Mouse (Mus musculus): Measurements from ENCODE around the gene 9530068E07Rik.
"Not testable (repeated sequence)": the region's sequence is repeated elsewhere in the genome, so short reads cannot be mapped to it uniquely, and the experiment has no call there.

Gene 9530068E07Rik

DNA sequence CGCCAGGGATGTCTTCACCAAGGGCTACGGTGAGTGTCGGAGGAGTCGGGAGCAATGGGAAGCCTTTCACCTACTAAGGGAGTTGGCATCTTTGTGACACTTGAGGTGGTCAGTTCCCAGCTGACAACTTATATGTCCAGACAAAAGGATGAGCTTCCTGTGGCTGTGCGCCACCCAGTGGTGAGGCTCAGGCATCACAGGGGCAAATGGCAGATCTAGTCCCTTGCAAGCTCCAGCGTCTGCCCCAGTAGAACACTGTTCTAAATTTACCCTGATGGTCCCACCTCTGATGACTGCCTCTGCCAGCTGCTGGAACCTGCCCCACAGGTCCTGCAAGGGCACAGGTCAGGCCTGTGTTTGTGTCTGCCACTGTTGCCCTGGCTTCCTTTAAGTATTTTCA is 21.9 kb upstream of the 9530068E07Rik start:
- DNase-seq (ENCODE audit: low spot score), result peak; percentile 59

DNA sequence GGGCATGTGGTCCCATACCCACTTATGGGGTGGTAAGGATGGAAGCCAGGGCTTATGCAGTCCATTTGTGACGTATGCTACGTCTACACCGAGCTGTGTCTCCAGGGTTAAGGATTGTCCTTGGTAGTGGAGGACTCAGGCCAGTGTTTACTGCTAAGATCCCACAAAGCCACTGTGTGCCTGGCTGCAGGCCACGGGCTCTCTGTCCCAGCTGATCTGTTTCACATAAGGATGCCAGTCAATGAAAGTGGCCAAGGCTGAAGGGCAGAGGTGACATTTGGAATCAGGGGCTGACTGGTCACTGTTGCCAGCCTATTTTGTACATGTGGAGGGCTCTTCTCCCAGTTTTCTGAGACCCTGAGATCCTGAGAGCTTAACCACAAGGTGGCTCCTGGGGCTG is 18.6 kb upstream of the 9530068E07Rik start:
- no peak for DNase-seq (ENCODE audit: low spot score)

GRCm38 (mm10) chr11:52379241-52379640 is 17.0 kb upstream of the 9530068E07Rik start:
- DNase-seq (ENCODE audit: low spot score), result no peak

- no peak for DNase-seq (ENCODE audit: low spot score)
These were observed 12.5 kb upstream of the 9530068E07Rik start for GRCm38 (mm10) chr11:52383741-52384140.

GRCm38 (mm10) chr11:52384667-52385066 is 11.6 kb upstream of the 9530068E07Rik start:
- DNase-seq (ENCODE audit: low spot score), result no peak

- DNase-seq (ENCODE audit: low spot score), result no peak
These were observed 9.3 kb upstream of the 9530068E07Rik start for GRCm38 (mm10) chr11:52386892-52387291.

DNA sequence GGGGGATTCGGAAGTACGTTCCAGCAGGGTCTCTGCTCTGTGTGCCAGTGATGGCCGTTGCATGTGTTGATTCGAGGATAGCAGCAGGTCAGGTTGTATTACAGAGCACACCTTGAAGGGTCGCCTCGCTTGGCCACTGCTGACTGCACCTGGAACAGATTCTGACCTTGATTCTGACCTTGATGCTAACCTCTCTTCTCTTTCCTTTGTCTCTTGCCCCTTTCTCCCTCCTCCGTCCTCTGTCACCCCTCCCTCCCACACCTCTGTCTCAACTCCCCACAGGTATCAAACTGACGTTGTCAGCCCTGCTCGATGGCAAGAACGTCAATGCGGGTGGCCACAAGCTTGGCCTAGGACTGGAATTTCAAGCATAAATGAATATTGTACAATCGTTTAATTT is 8.1 kb upstream of the 9530068E07Rik start:
- no peak for DNase-seq (ENCODE audit: low spot score)

DNA sequence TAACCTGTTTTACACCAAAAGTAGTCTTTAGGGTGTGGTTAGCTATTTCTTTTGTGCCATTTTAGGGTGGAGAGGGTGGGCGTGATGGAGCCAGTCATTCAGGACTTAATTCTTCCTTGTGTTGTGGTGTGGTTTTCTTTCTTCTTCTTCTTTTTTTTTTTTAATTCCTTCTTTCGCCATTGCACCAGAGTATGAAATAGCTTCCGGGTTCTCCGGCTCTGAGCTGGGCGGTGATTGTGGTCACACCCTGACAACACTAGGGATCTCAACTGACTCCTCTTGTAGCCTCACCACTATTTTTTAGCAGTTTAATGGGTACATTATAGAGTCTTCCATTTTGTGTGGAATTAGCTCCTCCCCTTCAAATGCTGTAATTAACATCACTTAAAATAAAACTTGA is 7.2 kb upstream of the 9530068E07Rik start:
- not testable (repeated sequence) for DNase-seq (ENCODE audit: low spot score)

GRCm38 (mm10) chr11:52389933-52390332 is 6.3 kb upstream of the 9530068E07Rik start:
- DNase-seq (ENCODE audit: low spot score), result no peak

GRCm38 (mm10) chr11:52394494-52394893 is 1.7 kb upstream of the 9530068E07Rik start:
- DNase-seq (ENCODE audit: low spot score), result no peak

DNA sequence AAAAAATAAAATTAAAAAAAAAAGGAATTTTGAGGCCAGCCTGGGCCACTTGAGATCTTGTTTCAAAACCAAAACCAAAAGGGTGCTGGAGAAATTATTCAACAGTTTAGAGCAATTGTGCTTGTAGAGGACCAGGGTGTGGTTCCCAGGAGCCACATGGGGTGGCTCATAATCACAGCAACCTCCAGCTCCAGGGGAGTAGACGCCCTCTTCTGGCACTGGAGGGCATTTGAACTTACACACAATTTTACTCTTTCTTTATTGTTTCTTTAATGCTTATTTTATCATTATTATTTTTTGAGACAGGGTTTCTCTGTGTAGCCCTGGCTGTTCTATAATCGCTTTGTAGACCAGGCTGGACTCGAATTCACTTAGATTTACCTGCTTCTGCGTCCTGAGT is 885 bp upstream of the 9530068E07Rik start:
- no peak for DNase-seq (ENCODE audit: low spot score)

- no peak for DNase-seq (ENCODE audit: low spot score)
These were observed 465 bp downstream of the 9530068E07Rik start for GRCm38 (mm10) chr11:52396597-52397188.

DNA sequence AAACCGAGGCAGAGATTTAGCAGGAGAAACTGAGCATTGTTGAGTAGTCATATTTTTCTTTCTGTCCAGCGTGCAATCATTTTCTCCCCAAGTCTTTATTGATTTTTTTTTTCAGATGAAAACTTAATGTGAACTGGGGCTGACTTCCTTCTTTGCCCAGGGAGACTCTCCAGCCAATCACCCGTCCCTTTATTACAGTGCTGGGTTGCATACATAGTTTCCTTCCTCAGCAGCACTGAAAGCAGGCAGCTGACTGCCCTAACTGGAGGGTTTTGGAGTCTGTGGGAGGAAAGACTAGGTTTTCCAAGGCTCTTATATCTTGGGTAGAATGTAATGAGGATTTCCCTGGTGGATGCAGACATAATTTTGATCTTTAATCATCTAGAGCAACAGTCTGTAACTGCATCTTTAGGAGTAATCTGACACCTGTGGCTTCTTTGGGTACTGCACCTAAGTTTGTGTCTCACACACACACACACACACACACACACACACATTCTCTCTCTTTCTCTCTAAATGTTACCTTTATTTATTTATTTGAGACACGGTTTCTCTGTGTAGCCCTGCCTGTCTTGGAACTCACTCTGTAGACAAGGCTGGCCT is 1.3 kb downstream of the 9530068E07Rik start:
- DNase-seq (ENCODE audit: low spot score), result no peak

GRCm38 (mm10) chr11:52401476-52401875 is 5.2 kb downstream of the 9530068E07Rik start:
- no peak for DNase-seq (ENCODE audit: low spot score)

DNA sequence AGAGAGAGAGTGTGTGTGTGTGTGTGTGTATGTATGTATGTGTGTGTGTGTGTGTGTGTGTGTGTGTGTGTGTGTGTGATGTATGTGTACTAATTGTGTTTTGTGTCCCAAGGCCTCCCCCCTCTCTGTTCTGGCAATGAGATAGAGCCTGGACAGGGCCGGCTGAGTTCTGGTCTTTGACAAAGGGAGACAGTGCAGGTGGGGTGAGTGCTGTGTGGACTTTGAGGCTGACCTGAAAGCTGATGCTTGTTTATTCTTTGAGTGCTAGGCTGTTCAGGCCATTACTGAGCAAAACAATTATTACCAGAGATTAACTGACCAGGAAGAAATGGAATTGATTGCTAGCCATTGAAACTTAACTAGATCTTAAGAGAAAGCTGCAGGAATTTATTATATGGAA is 6.3 kb downstream of the 9530068E07Rik start:
- DNase-seq (ENCODE audit: low spot score), result no peak

DNA sequence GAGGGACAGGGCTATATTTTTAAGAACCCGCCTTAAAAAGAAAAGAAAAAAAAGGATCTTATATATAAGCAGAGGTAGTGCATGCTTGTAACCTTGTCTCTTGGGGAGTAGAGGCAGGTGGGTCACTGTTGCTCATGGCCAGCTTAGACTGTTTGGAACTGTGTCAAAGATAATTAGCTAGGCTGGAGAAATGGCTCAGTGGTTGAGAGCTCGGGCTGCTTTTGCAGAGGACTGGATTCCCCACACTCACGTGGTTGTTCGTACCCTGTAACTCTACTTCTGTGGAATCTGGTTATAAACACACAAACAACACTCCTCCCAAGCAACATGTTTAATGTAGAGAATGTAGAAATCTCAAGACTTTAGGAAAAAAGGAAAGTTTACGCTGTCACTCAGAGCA is 8.0 kb downstream of the 9530068E07Rik start:
- no peak for DNase-seq (ENCODE audit: low spot score)

DNA sequence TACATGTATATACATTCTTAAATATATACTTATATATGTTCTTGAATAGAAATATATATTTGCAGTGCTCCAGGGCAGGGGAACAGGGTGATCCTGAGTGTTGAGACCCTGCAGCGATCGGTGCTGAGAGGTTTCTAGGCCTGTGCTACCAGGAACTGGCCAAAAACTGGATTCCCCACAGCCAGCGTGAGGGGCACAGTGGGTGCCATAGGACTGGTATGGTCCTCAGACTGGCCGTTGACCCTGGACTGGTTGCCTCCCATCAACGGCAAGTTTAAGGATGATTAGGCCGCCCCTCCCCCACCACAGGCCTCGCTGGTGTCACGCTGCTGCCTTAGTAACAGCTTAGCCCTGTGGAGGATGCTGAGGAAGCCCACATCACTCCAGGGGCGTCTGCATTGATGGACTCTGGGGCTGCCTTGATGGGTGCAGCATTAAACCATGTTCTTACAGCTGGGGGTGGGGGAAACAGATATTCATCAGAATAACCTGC is 9.0 kb downstream of the 9530068E07Rik start:
- no peak for DNase-seq (ENCODE audit: low spot score)

DNA sequence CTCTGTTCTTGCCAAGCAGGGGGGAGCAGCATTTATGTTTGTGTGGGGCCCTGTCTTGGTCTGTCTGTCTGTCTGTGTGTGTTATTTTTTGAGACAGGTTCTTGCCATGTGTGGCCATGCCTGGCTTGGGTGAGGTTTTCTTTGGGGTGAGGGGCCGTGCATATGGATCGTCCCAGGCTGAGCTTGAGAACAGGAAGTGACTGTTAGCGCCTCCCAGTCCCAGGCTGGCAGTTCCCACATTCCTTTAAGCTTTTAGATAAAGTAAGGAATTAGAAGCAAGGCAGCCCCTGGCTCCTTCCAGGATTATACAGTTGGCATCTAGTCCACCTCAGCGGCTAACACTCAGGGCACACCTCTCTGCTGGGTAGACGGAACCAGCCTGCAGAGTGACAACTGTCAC is 13.1 kb downstream of the 9530068E07Rik start:
- no peak for DNase-seq (ENCODE audit: low spot score)

DNA sequence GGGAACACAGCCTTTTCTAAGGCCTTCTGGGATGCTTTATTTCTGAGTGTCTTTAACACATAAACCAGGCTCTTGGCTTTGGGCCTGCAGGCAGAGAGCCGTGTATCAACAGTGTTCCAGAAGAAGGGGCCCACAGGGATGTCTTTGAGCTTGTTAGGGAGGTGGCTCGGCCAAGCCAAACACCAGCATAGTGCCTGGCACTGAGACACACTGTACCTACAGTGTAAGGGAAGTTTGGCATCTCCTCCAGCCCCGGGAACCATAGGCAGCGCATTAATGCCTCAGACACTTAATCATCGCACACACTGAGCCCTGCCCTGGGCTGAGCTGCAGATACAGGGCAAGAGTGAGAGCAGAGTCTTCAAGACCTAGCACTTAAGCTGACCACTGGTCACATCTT is 22.1 kb downstream of the 9530068E07Rik start:
- no peak for DNase-seq (ENCODE audit: low spot score)

DNA sequence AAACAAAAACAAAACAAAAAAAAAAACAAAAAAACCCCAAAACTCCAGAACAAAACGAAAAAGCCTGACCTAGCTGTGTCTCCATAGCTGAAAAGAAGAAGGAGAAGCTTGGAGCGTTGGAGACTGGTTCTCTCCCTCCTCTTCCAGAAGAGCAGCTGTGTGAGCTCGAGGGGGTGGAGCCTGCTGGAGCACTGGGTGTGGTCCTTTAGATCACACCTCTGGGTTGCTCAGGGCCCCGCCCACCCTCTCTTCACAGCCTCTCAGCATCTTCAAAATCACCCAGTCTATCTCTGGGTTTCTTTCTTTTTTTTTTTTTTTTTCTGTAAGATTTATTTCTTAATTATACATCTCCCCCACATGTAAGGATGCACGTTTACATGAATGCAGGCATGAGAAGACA is 23.0 kb downstream of the 9530068E07Rik start:
- no peak for DNase-seq (ENCODE audit: low spot score)

- DNase-seq (ENCODE audit: low spot score), result no peak
These were observed 23.6 kb downstream of the 9530068E07Rik start for GRCm38 (mm10) chr11:52419861-52420260.

DNA sequence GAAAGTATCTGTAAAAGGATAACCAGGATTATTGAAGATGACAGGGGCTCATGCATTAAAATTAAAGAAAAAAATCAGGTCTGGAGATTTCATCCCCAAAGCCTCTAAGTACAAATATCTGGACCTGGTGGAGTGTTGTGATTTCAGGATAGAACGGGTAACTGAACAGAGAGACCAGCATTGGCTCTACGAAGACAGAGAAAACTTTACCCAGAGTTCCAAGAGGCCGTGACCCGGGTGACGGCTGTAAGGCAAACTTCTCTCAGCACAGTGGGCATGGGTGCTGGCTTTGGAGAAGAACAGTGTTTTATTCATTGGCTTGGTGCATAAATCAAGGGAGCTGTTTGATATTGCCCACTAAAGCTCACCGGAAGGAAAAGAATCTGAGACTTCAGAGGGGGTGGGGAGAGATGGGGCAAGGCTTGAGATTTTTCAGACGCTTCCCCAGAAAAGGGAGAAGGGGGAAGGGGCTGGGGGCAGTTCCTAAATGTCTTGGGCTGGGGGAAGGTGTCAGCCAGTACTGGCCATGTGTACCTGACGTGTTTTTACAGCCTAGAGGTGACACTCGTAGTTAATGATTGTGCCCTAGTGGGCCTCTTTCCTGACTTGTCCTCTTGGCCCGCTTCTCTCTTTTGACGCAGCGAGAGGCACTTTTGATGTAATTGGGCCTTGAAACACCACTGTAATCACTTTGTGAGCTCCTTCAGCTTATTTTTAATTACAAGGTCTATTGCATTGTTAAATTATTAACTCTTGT is 24.2 kb downstream of the 9530068E07Rik start:
- no peak for DNase-seq (ENCODE audit: low spot score)

DNA sequence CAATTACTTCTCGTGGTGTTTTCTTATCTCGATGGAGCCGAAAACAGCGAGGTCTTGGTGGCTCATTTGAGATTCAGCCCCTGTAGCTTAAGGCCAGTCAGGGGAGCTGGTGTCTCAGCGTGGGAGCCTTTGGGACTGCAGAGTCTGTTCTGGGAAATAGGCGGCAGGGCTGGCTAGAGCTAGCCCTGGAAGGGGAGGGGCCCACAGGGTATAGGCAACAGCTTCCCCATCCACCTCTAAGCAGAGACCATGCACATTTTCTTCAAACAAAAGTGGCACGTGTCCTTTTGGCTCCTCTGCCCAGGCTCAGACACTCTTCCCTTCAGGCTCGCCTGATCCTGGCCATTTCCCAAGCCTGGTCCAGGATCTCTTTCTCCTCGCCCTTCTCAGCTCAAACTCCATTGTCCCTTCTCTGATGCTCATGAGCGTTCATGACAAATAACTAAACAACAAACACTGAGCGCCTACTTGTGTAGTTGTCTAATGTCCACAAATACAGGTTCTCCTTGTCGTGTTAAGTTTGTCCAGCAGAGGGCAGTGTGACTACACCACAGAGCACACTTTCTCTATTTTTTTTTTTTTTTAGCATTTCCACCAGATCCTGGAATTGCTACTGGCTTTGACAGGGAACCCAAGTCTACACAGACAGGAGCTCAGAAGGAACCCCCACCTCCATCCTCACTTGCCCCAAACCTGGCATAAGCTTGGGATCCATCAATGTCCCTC is 25.0 kb downstream of the 9530068E07Rik start:
- DNase-seq (ENCODE audit: low spot score), result peak; percentile 67

Measured in urinary bladder, postnatal 25 days (tissue).